Mouse (Mus musculus): ENCODE data around the gene Cpne6. TPM values are rescaled to one million over a fixed set of nuclear protein-coding genes. Genes with fewer than 3 reads are reported as not detected.

The Cpne6 gene
- total and polyA plus RNA-seq, 2 experiments from 2014 or later = 12.3 to 14.7 TPM

- ATAC-seq (ENCODE audit: low FRiP score) (no peak), DNase-seq (ENCODE audit: low spot score) (no peak)
- H3K4me3 ChIP-seq (ENCODE audit: low read depth, low read length) = no peak overlapping the region
- H3K36me3 ChIP-seq (ENCODE audit: insufficient read depth, low read length) = peaks cover 32% of the 10 kb centered on the region
- H3K27me3 ChIP-seq (ENCODE audit: insufficient read depth, low read length) = no peaks in the 10 kb centered on the region
- H3K4me1 ChIP-seq (ENCODE audit: insufficient read depth, low read length) = no peaks in the 10 kb centered on the region
- no peak overlapping the region for H3K4me2 ChIP-seq (ENCODE audit: low read depth, low read length, poor library complexity, severe bottlenecking)
- no peaks in the 10 kb centered on the region for H3K9me3 ChIP-seq (ENCODE audit: low read length)
- H3K27ac ChIP-seq (ENCODE audit: low read depth, low read length) = no peak overlapping the region
- H3K9ac ChIP-seq (replicated peaks; ENCODE audit: low read length, poor library complexity, severe bottlenecking) = no peak overlapping the region
- no peak for TF ChIP-seq CTCF (IDR thresholded peaks at IDR 0.05)
- 69% methylated on average over 5 of the region's 5 CpGs for WGBS
Measured at GRCm38 (mm10) chr14:55551347-55551746, 41.1 kb downstream of the Cpne6 start.

GRCm38 (mm10) chr14:55551794-55552193 lies 41.5 kb downstream of the Cpne6 start:
- 92% methylated on average over 8 of the region's 8 CpGs for WGBS
- TF ChIP-seq CTCF (IDR thresholded peaks at IDR 0.05) = no peak
- no peaks in the 10 kb centered on the region for H3K27me3 ChIP-seq (ENCODE audit: insufficient read depth, low read length)
- DNase-seq (ENCODE audit: low spot score) (no peak), ATAC-seq (ENCODE audit: low FRiP score) (no peak)
- no peaks in the 10 kb centered on the region for H3K4me1 ChIP-seq (ENCODE audit: insufficient read depth, low read length)
- no peaks in the 10 kb centered on the region for H3K9me3 ChIP-seq (ENCODE audit: low read length)
- H3K4me3 ChIP-seq (ENCODE audit: low read depth, low read length) = no peak overlapping the region
- no peak overlapping the region for H3K27ac ChIP-seq (ENCODE audit: low read depth, low read length)
- H3K4me2 ChIP-seq (ENCODE audit: low read depth, low read length, poor library complexity, severe bottlenecking) = no peak overlapping the region
- peaks cover 28% of the 10 kb centered on the region for H3K36me3 ChIP-seq (ENCODE audit: insufficient read depth, low read length)
- no peak overlapping the region for H3K9ac ChIP-seq (replicated peaks; ENCODE audit: low read length, poor library complexity, severe bottlenecking)

DNA sequence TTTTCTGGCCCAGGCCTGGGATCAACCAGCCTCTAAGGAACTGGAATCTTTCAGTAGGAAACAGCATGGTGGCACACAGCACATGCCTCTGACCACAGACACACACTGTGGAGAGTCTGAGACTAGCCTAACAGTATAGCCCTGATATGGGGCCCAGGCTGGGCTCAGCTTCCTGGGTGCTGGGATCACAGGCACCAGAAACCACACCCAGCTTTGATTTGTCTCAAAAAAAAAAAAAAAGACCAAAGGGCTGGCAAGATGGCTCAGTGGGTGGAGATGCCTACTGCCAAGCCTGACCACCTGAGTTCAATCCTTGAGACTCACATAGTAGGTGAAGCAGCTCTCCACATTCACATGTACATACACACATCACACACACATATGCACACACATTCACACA lies 44.4 kb downstream of the Cpne6 start:
- no peaks in the 10 kb centered on the region for H3K4me1 ChIP-seq (ENCODE audit: insufficient read depth, low read length)
- no peak overlapping the region for H3K27ac ChIP-seq (ENCODE audit: low read depth, low read length)
- H3K4me2 ChIP-seq (ENCODE audit: low read depth, low read length, poor library complexity, severe bottlenecking) = no peak overlapping the region
- peaks cover 9% of the 10 kb centered on the region for H3K36me3 ChIP-seq (ENCODE audit: insufficient read depth, low read length)
- TF ChIP-seq CTCF (IDR thresholded peaks at IDR 0.05) = no peak
- H3K9me3 ChIP-seq (ENCODE audit: low read length) = no peaks in the 10 kb centered on the region
- H3K27me3 ChIP-seq (ENCODE audit: insufficient read depth, low read length) = no peaks in the 10 kb centered on the region
- no peak overlapping the region for H3K9ac ChIP-seq (replicated peaks; ENCODE audit: low read length, poor library complexity, severe bottlenecking)
- DNase-seq (ENCODE audit: low spot score) = no peak
- H3K4me3 ChIP-seq (ENCODE audit: low read depth, low read length) = no peak overlapping the region
- no peak for ATAC-seq (ENCODE audit: low FRiP score)

GRCm38 (mm10) chr14:55555788-55556187 lies 45.5 kb downstream of the Cpne6 start:
- H3K4me2 ChIP-seq (ENCODE audit: low read depth, low read length, poor library complexity, severe bottlenecking) = no peak overlapping the region
- H3K9me3 ChIP-seq (ENCODE audit: low read length) = no peaks in the 10 kb centered on the region
- no peak for DNase-seq (ENCODE audit: low spot score)
- WGBS = 79% methylated on average over 3 of the region's 3 CpGs
- ATAC-seq (ENCODE audit: low FRiP score) = no peak
- no peak overlapping the region for H3K9ac ChIP-seq (replicated peaks; ENCODE audit: low read length, poor library complexity, severe bottlenecking)
- no peaks in the 10 kb centered on the region for H3K4me1 ChIP-seq (ENCODE audit: insufficient read depth, low read length)
- H3K27me3 ChIP-seq (ENCODE audit: insufficient read depth, low read length) = no peaks in the 10 kb centered on the region
- no peak for TF ChIP-seq CTCF (IDR thresholded peaks at IDR 0.05)
- H3K4me3 ChIP-seq (ENCODE audit: low read depth, low read length) = no peak overlapping the region
- H3K36me3 ChIP-seq (ENCODE audit: insufficient read depth, low read length) = peaks cover 9% of the 10 kb centered on the region; the same call in 1 of the 2 replicates
- H3K27ac ChIP-seq (ENCODE audit: low read depth, low read length) = no peak overlapping the region

DNA sequence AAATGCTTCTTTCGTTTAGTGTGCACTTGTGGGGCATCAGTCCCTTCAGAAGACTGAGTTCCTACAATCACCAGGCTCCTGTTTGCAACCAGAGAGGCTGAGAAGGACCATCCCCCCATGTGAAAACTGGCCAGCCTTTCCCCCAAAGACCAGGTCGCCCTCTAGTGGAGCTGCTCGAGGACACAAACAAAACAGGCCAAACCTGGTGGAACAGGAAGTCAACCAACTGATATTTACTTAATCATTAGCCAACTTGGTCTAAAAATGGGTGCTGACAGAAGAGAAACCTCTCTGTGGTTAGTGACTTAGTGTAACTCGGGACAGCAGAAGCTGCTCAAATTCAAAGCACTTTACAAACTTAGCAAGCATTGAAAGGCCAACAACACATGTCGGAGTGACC lies 46.8 kb downstream of the Cpne6 start:
- no peak overlapping the region for H3K9ac ChIP-seq (replicated peaks; ENCODE audit: low read length, poor library complexity, severe bottlenecking)
- TF ChIP-seq CTCF (IDR thresholded peaks at IDR 0.05) = peak; percentile 86
- ATAC-seq (ENCODE audit: low FRiP score) (no peak), DNase-seq (ENCODE audit: low spot score) (peak; percentile 74)
- H3K9me3 ChIP-seq (ENCODE audit: low read length) = no peaks in the 10 kb centered on the region
- no peak overlapping the region for H3K4me3 ChIP-seq (ENCODE audit: low read depth, low read length)
- H3K36me3 ChIP-seq (ENCODE audit: insufficient read depth, low read length) = no peaks in the 10 kb centered on the region
- peaks cover 7% of the 10 kb centered on the region; the same call in 1 of the 2 replicates for H3K4me1 ChIP-seq (ENCODE audit: insufficient read depth, low read length)
- H3K4me2 ChIP-seq (ENCODE audit: low read depth, low read length, poor library complexity, severe bottlenecking) = no peak overlapping the region
- H3K27ac ChIP-seq (ENCODE audit: low read depth, low read length) = no peak overlapping the region
- WGBS = 29% methylated on average over 5 of the region's 5 CpGs
- H3K27me3 ChIP-seq (ENCODE audit: insufficient read depth, low read length) = no peaks in the 10 kb centered on the region

GRCm38 (mm10) chr14:55557587-55557986 lies 47.3 kb downstream of the Cpne6 start:
- DNase-seq (ENCODE audit: low spot score) (no peak), ATAC-seq (ENCODE audit: low FRiP score) (no peak)
- Histone ChIP-seq H3K4me2 (ENCODE audit: low read depth, low read length, poor library complexity, severe bottlenecking) (no peak overlapping the region), H3K4me1 (ENCODE audit: insufficient read depth, low read length) (peaks cover 7% of the 10 kb centered on the region; the same call in 1 of the 2 replicates), H3K9me3 (ENCODE audit: low read length) (no peaks in the 10 kb centered on the region), H3K27me3 (ENCODE audit: insufficient read depth, low read length) (no peaks in the 10 kb centered on the region), H3K4me3 (ENCODE audit: low read depth, low read length) (no peak overlapping the region), H3K9ac (replicated peaks; ENCODE audit: low read length, poor library complexity, severe bottlenecking) (no peak overlapping the region), H3K36me3 (ENCODE audit: insufficient read depth, low read length) (no peaks in the 10 kb centered on the region), H3K27ac (ENCODE audit: low read depth, low read length) (no peak overlapping the region)
- no peak for TF ChIP-seq CTCF (IDR thresholded peaks at IDR 0.05)
- 92% methylated on average over 3 of the region's 3 CpGs for WGBS

Measured in midbrain, postnatal 0 days (tissue).